Mouse (Mus musculus) left cerebral cortex, adult 11 months (tissue): Measurements from ENCODE around the gene Megf9.

Experiments used
- DNase-seq: peaks from one replicate; pipeline ENCODE4 v3.0.0; 2022; ENCODE audit warnings: low spot score

Gene Megf9

DNA sequence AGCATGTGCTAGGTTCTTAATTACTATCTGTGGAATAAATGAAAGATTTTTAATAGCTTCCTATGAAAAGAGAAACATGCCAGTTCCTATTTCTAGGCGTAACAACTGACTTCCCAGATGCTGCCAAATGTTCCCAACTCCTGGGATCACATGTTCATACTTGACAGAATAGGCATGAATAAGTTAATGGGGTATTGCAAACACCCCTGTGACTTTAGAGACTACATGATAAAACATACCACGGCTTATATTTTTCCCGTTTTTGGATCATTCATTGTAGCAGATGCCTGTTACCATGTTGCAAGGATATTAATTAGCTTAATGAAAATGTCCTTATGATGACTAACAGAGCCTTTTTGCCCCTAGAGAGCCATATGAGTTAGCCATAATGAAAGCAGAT is 88.0 kb downstream of the Megf9 start:
- DNase-seq, result no peak

GRCm38 (mm10) chr4:70420202-70420601 is 114.6 kb downstream of the Megf9 start:
- DNase-seq, result no peak

DNA sequence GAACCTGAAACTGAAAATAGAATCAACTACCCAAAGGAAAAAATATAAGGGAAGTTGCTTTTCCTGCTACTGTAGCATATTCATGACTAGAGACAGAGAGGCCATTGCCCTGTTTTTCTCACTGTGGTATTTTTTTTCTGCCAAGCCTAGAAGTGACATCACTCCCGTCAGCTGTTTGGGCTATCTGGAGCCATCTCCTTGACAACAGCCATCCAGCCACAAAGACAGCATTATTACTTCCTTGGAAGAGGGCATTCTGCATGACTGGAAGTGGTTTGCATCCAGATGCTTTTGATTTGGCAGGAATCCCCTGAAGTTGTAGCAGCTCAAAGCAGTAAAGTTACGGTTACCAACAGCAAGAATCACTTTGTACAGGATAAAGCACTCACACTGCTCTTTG is 122.7 kb downstream of the Megf9 start:
- DNase-seq, result peak; percentile 58

DNA sequence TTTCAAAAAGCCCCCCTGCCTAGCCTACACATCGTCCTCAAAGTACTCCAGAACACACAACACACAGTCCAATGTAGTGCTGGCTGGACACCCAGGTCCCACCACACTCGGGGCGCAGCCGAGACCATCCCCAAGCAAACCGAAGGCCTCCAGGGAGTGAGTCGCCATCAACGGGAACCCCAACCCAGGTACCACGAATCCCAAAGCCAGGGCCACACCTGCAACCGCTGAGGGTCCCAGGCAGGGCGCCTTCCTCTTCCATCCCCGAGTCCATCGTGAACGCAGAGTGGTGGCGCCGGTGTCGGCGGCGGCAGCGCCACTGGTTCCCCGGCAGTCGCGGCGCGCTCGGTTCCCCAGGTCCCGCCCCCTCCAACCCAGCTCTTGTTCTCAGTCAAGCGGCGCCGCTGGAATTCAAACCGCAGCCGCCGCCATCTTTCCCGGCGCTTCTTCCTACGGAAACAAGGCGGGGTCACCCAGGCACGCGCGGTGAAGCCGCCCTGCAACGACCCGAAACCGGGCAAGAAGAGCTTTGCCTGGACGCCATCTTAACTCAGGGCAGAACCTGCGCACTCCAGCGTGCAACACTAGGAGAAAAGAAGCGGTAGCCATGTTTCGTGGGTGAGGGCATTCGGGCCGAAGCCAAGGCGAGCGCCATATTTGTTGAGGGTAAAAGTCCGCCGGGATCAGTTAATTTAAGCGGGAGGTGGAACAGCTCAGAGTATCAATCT is 124.6 kb downstream of the Megf9 start, which contains the start of gene Cdk5rap2:
Gene Cdk5rap2 (minus strand): TSS at position 450 of the 728 bp plus-strand sequence.
- DNase-seq, result peak; percentile 96

DNA sequence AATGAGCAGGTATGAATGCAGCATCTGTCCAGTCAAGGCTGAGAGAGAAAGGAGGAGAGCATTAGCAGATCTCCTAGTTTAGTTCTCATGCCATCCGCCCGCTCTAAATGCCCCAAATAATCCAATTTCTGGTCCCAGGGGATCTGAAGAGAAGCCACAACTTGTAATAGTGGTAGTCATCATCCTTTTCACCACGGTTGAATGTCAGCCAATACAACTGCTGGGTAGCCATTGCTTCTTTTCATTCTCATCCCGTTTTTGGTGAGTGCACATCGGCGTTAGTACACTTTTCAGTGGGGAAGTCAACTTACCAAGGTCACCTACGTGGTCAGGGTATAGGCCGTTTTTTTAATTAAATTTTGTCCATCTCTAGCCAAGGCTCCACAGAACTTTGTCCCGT is 125.3 kb downstream of the Megf9 start:
- DNase-seq, result no peak

DNA sequence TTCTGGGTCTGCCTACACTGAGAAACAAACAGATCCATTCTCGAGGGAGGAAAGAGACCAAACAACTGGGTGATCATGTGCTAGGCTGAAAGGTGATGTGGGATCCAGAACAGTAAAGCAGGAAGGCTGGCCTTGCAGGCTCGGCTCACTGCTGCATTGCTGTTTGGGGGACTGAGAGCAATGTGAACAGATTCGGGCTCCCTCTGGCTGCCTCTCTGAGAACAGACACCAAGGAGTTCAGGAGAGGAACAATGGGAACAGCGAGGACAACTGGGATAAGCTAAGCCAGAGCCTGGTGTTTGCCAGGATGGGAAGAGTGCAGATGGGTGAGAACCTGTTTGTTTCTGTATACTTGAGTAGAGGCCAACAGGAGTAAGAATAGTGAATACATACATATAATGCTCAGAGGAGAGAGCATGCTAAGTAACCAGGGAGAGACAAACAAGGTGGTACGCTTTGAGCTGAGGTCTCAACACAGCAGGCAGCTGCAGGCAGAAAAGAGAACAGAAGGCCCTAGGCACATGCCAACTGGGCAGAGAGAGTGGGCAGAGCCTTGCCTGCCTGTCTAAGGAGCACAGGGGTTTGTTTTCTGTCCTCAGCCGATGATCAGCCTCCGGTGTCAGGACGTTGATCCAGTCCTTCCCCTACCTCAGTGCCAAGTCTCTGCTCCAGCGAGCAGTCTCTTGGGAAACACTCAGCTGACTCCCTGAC is 132.5 kb downstream of the Megf9 start:
- peak; percentile 66 for DNase-seq

GRCm38 (mm10) chr4:70399476-70399875 is 135.3 kb downstream of the Megf9 start:
- no peak for DNase-seq

GRCm38 (mm10) chr4:70399074-70399473 is 135.7 kb downstream of the Megf9 start:
- no peak for DNase-seq

- no peak for DNase-seq
Measured at GRCm38 (mm10) chr4:70398088-70398487, 136.7 kb downstream of the Megf9 start.

- no peak for DNase-seq
Measured at GRCm38 (mm10) chr4:70396701-70397100, 138.1 kb downstream of the Megf9 start.

DNA sequence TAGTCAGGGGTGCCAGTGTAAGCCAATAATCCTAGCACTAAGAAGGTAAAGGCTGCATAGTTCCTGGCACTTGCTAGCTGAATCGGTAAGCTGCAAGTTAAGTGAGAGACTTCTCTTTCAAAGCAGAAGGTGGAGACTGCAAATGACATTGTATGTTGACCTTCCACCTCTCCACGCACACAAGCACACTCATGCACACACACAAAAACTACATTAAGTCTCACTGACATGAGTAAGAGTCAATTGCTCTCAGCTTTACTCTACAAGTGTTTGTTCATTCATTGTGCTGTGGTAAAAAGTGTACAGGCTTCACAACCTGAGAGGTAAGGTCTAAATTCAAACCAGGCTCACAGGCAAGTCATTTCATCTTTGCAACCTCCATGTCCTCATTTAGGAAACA is 140.1 kb downstream of the Megf9 start:
- DNase-seq, result no peak

DNA sequence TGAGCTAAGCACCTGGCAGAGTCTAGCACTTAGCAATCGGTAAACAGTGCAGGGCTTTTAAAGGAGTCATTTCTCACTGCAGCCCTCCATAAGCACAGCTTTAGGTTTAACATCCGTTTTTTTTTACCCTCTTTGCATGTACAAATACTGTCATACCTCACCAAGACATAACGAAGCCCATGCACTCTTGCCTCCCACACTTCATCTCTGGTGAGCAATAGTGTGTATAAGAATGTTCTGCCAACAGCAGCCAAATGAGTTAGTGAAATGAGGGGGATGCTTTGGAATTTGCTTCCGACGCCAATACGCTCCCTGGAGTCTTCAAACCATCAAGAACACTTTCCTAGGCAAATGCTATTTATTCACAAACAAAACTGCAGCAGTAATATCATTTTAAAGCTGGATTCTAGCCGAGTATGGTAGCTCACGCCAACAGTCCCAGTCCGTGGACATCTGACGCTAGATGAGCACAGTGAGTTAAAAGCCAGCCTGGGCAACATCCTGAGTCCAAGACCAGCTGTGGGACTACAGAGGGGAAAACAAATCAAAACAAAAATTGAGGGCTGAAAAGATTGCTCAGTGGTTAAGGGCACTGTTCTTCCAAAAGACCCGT is 142.9 kb downstream of the Megf9 start:
- DNase-seq, result no peak

GRCm38 (mm10) chr4:70391073-70391472 is 143.7 kb downstream of the Megf9 start:
- no peak for DNase-seq

DNA sequence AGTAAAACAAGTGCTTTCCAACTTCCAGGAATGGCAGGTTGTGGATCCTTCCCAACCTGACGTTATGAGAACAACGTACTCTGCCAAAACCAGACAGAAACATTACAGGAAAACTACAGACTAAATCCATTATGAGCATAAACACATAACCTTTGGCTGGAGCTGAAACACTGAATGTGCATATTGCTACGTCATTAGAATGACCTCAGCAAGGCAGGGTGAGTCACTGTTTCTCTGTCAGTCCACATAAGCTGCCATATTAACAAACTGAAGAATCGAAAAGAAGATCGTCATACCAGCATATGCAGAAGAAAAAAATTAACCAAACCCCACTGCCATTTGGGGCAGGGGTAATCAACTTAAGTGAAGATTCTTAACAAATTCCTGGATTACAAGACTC is 148.6 kb downstream of the Megf9 start:
- no peak for DNase-seq

- DNase-seq, result no peak
Measured at GRCm38 (mm10) chr4:70377359-70377758, 157.4 kb downstream of the Megf9 start.
